Mouse (Mus musculus) limb, embryonic 13.5 days (tissue): ENCODE data around the gene Foxd1. TPM values are rescaled to one million over a fixed set of nuclear protein-coding genes. Genes with fewer than 3 reads are reported as not detected.

ENCODE experiments used
- ATAC-seq: fragments of 200-750 bp; cut with Nextera tagmentation; 2 replicates; pipeline ENCODE4 v1.8.0; 2017; ENCODE audit warnings: low read depth, moderate number of reproducible peaks, moderate TSS enrichment; ENCODE audit not compliant: low FRiP score
- H3K27ac ChIP-seq: fragments of 300-500 bp; sonication (generic); 2 replicates; pipeline ENCODE4 v1.5.1; 2015; ENCODE audit warnings: inconsistent platforms, mild to moderate bottlenecking, moderate library complexity
- H3K27me3 ChIP-seq: fragments of 300-500 bp; sonication (generic); 2 replicates; pipeline ENCODE4 v1.6.1; 2015; ENCODE audit warnings: mild to moderate bottlenecking, inconsistent platforms
- H3K36me3 ChIP-seq: fragments of 300-500 bp; sonication (generic); 2 replicates; pipeline ENCODE4 v1.6.1; 2015; ENCODE audit warnings: inconsistent platforms, mild to moderate bottlenecking, moderate library complexity
- H3K4me1 ChIP-seq: fragments of 300-500 bp; sonication (generic); 2 replicates; pipeline ENCODE4 v1.6.1; 2015; ENCODE audit warnings: inconsistent platforms
- H3K4me2 ChIP-seq: fragments of 300-500 bp; sonication (generic); replicated peaks from 2 replicates; pipeline ENCODE4 v1.6.1; 2015; ENCODE audit warnings: inconsistent platforms, mild to moderate bottlenecking, moderate library complexity
- H3K4me3 ChIP-seq: fragments of 300-500 bp; sonication (generic); 2 replicates; pipeline ENCODE4 v1.5.1; 2015; ENCODE audit warnings: moderate library complexity, mild to moderate bottlenecking, inconsistent platforms
- H3K9ac ChIP-seq: fragments of 300-500 bp; sonication (generic); 2 replicates; pipeline ENCODE4 v1.6.1; 2015; ENCODE audit warnings: mild to moderate bottlenecking, inconsistent platforms
- H3K9me3 ChIP-seq: fragments of 300-500 bp; sonication (generic); 2 replicates; pipeline ENCODE4 v1.6.1; 2016; ENCODE audit warnings: inconsistent platforms
- WGBS: fragments of 180-500 bp; shearing (Covaris S2); methylation state at CpG from one replicate; pipeline ENCODE4 v1.1.7; 2015; 5-methylcytosine and 5-hydroxymethylcytosine counted together
- polyA plus RNA-seq: library from polyadenylated mRNA; unstranded; fragments of >200 nt; fragmentation: Nextera tagmentation; extraction: Ambion mirVana; gene quantifications from 2 replicates; pipeline ENCODE4 v1.2.1, GENCODE M21; 2015

Gene Foxd1
- polyA plus RNA-seq, 1 experiment from 2014 or later = 0.19 TPM

DNA sequence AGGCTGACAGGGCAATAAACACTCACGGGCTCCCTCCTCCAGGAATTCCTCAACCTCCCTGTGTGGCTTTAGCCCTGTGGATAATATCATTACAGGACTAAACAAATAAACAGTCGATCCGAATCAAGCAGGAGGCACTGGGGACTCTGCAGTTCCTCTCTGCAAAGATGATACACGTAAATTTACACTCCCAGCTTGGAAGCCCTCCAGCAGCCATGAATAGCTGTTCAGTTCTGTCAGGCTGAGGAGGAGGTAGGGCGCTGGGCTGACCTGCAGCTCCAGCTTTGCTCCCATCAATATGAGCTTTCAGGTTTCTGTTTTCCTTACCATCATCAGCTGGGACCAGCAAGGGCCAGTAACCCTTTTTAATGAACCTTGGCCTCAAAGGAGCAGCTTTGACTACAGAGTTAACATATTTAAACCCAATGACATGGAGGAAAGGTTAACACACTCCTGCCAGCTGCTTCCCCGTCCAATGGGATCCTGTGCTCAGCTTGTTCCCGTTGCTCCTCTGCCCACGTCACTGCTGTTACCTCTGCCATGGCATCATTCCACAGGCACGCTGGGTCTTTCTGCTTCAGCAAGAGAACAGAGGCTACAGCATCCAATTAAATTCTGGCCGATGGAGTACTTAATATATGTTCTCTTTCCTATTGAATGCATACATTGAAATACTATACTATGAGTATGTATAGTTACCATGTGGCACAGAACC lies 39.5 kb downstream of the Foxd1 start:
- Histone ChIP-seq H3K9ac (no peak overlapping the region), H3K4me3 (no peak overlapping the region), H3K9me3 (no peaks in the 10 kb centered on the region), H3K27me3 (peaks cover 64% of the 10 kb centered on the region), H3K27ac (0 out of 2 replicates have a peak overlapping the region, but pooled peaks have one; percentile 7), H3K36me3 (no peaks in the 10 kb centered on the region), H3K4me1 (peaks cover 43% of the 10 kb centered on the region), H3K4me2 (0 out of 2 replicates have a peak overlapping the region, but pooled peaks have one; percentile 5)
- ATAC-seq = no peak; the same call in 1 of the 2 replicates
- 16% methylated on average over 10 of the region's 10 CpGs for WGBS

Other genes starting within 250 kb of the Foxd1 start
- gene Arhgef28, start 147.8 kb upstream of the Foxd1 start, polyA plus RNA-seq = 25.0 and 26.2 TPM in 2 replicates
- gene Utp15, start 91.2 kb upstream of the Foxd1 start, polyA plus RNA-seq = 32.9 and 33.8 TPM in 2 replicates
- 22.0 and 22.3 TPM in 2 replicates for gene Ankra2, start 91.2 kb upstream of the Foxd1 start, polyA plus RNA-seq
- gene Gm21976, start 74.4 kb upstream of the Foxd1 start, polyA plus RNA-seq = not detected in 2 replicates
- 728 and 732 TPM in 2 replicates for gene Btf3, start 37.2 kb upstream of the Foxd1 start, polyA plus RNA-seq
- gene Gm10320, start 137.8 kb downstream of the Foxd1 start, polyA plus RNA-seq = 1.8 and 3.4 TPM in 2 replicates